Mouse (Mus musculus): Measurements from ENCODE around the gene Nr6a1. TPM values are rescaled to one million over a fixed set of nuclear protein-coding genes. Genes with fewer than 3 reads are reported as not detected.

The Nr6a1 gene
- polyA plus RNA-seq, 1 experiment from 2014 or later, result 5.2 TPM

- no peak for ATAC-seq (ENCODE audit: low FRiP score, low read depth)
- Histone ChIP-seq H3K4me2 (replicated peaks) (no peak overlapping the region), H3K4me1 (peaks cover 9% of the 10 kb centered on the region), H3K4me3 (no peak overlapping the region), H3K27ac (no peak overlapping the region), H3K36me3 (no peaks in the 10 kb centered on the region), H3K9me3 (no peaks in the 10 kb centered on the region), H3K27me3 (replicated peaks) (no peaks in the 10 kb centered on the region), H3K9ac (no peak overlapping the region)
- WGBS, result 68% methylated on average over 4 of the region's 4 CpGs
These were observed 140.2 kb downstream of the Nr6a1 start for GRCm38 (mm10) chr2:38787338-38787737.

DNA sequence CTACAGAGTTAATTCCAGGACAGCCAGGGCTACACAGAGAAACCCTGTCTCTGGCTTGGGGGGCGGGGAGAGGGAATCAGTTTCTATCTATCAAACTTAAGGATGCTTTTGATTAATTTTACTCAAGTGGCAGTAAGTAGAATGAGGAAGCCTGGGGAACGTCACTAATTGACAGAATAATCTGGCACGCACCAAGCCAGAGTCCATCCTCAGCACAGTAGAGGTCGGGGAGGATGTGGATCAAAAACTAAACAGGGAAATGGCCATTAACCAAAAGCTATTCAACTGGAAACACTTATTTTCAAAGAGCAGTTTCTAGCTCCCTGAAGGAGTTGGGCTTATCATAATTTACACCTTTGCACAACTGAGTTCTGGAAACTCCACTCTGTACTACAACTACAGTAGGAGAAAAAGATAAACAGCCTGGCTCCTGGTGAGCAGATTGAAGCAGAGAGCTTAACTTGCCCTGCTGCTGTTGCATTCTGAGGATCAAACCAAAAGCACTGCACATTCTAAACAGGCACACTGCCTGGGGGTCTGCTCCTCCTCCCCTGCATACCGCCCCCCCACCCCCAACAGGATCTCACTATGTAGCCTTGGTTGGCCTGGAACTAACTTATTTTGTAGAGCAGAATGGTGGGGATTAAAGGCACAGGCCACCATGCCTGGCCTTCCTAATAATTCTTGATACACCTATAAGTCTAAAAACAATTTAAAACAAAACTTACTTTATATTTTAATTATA, 141.1 kb downstream of the Nr6a1 start:
- ATAC-seq (ENCODE audit: low FRiP score, low read depth), result no peak
- H3K4me1 ChIP-seq, result peaks cover 16% of the 10 kb centered on the region
- no peaks in the 10 kb centered on the region for H3K9me3 ChIP-seq
- H3K4me2 ChIP-seq (replicated peaks), result no peak overlapping the region
- no peaks in the 10 kb centered on the region for H3K36me3 ChIP-seq
- 43% methylated on average over 5 of the region's 5 CpGs for WGBS
- no peaks in the 10 kb centered on the region for H3K27me3 ChIP-seq (replicated peaks)
- no peak overlapping the region for H3K9ac ChIP-seq
- no peak overlapping the region for H3K27ac ChIP-seq
- no peak overlapping the region for H3K4me3 ChIP-seq

DNA sequence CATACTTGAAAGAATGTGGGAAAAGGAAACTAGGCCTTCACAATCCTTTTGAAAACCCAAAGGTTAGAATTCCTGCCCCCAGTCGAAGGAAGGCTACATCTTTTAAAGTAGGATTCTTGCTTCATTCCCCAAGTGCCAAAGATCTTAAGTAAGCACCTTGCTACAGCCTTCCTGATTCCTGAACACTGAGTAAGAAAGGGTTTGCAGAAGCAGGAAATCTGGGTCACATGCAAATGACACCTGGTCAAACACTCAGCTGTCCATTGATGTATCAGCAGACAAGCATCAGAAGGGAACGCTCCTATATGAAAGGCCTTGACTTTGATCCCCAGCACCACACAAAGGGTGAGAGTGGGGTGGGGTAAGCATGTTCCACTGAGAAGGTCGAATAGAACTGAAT, 142.4 kb downstream of the Nr6a1 start:
- 58% methylated on average over 3 of the region's 3 CpGs for WGBS
- Histone ChIP-seq H3K27me3 (replicated peaks) (no peaks in the 10 kb centered on the region), H3K9me3 (no peaks in the 10 kb centered on the region), H3K9ac (no peak overlapping the region), H3K27ac (no peak overlapping the region), H3K4me2 (replicated peaks) (no peak overlapping the region), H3K4me1 (peaks cover 18% of the 10 kb centered on the region), H3K36me3 (no peaks in the 10 kb centered on the region), H3K4me3 (no peak overlapping the region)
- ATAC-seq (ENCODE audit: low FRiP score, low read depth), result no peak

GRCm38 (mm10) chr2:38784396-38784795, 143.1 kb downstream of the Nr6a1 start:
- Histone ChIP-seq H3K27me3 (replicated peaks) (no peaks in the 10 kb centered on the region), H3K36me3 (no peaks in the 10 kb centered on the region), H3K9ac (no peak overlapping the region), H3K4me1 (peaks cover 18% of the 10 kb centered on the region), H3K4me2 (replicated peaks) (no peak overlapping the region), H3K27ac (no peak overlapping the region), H3K4me3 (no peak overlapping the region), H3K9me3 (no peaks in the 10 kb centered on the region)
- WGBS, result 13% methylated on average over 11 of the region's 11 CpGs
- no peak for ATAC-seq (ENCODE audit: low FRiP score, low read depth)

DNA sequence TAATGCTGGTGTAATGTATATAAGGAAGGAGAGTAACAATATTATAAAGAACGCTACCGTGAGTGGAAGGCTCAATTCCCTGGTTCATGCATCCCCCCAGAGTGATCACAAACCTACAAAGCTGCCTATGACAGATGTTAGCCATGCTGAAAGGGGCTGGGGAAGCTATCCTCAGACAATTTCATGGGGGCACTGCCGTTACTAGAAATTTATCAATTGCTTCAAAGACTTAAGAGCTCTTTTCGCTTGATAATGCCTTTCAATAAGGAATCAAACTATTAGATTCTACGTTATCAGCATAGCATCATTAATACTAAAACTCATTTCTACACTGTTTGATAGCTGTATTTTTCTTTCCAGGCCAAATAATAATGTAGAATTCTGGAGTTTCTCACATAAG, 144.1 kb downstream of the Nr6a1 start:
- Histone ChIP-seq H3K4me2 (replicated peaks) (no peak overlapping the region), H3K9me3 (no peaks in the 10 kb centered on the region), H3K4me1 (peaks cover 18% of the 10 kb centered on the region), H3K36me3 (no peaks in the 10 kb centered on the region), H3K27ac (no peak overlapping the region), H3K9ac (no peak overlapping the region), H3K4me3 (no peak overlapping the region), H3K27me3 (replicated peaks) (no peaks in the 10 kb centered on the region)
- WGBS, result 37% methylated on average over 5 of the region's 5 CpGs
- no peak for ATAC-seq (ENCODE audit: low FRiP score, low read depth)

- Histone ChIP-seq H3K4me1 (peaks cover 18% of the 10 kb centered on the region), H3K27ac (no peak overlapping the region), H3K4me3 (no peak overlapping the region), H3K36me3 (no peaks in the 10 kb centered on the region), H3K9me3 (no peaks in the 10 kb centered on the region), H3K4me2 (replicated peaks) (peak overlapping the region; percentile 41; the same call in 1 of the 2 replicates), H3K9ac (no peak overlapping the region), H3K27me3 (replicated peaks) (no peaks in the 10 kb centered on the region)
- ATAC-seq (ENCODE audit: low FRiP score, low read depth), result no peak
- WGBS, result 6% methylated on average over 1 of the region's 1 CpGs
These were observed 144.8 kb downstream of the Nr6a1 start for GRCm38 (mm10) chr2:38782731-38783130.

DNA sequence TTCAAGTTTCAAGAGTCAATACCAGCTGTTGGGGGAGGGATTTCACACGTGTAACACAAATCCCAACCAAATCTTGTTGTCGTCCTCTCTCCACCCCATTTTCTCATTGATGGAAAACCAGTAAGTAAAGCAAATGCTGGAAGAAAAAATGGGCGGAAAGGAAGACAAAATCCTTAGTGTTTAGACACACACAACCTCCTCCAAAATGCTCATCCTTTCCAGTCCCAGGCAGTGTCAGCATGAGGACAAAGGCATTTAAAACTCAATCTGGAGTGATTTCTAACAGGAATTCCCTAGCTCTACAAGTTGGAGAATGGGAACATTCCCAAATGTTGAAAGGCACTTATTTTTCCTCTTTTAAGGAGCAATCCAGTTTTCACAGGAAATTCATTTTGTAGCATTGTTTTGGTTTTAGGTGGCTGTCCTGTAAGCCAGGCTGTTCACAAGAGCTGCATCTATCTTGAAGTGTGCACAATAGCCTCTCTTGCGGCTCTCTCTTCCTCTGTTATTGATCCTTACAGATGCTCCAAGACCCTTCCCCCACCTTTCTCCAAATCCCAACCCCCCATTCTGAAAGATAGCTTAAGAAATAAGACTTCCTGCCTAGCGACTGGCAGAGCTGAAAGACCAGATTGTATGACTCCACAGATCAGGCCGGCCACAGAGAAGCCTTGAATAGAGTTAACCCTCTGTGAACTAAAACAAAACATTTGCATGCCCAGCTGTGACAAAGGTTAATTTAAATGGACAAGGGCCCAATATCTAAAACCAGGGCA, 145.4 kb downstream of the Nr6a1 start:
- Histone ChIP-seq H3K9me3 (no peaks in the 10 kb centered on the region), H3K4me1 (peaks cover 18% of the 10 kb centered on the region), H3K9ac (no peak overlapping the region), H3K4me2 (replicated peaks) (peak overlapping the region; percentile 41), H3K36me3 (no peaks in the 10 kb centered on the region), H3K4me3 (no peak overlapping the region), H3K27me3 (replicated peaks) (no peaks in the 10 kb centered on the region), H3K27ac (no peak overlapping the region)
- 9% methylated on average over 6 of the region's 6 CpGs for WGBS
- ATAC-seq (ENCODE audit: low FRiP score, low read depth), result 0 out of 2 replicates have a peak, but pooled peaks have one; percentile 48

GRCm38 (mm10) chr2:38779939-38780338, 147.5 kb downstream of the Nr6a1 start:
- ATAC-seq (ENCODE audit: low FRiP score, low read depth), result no peak

DNA sequence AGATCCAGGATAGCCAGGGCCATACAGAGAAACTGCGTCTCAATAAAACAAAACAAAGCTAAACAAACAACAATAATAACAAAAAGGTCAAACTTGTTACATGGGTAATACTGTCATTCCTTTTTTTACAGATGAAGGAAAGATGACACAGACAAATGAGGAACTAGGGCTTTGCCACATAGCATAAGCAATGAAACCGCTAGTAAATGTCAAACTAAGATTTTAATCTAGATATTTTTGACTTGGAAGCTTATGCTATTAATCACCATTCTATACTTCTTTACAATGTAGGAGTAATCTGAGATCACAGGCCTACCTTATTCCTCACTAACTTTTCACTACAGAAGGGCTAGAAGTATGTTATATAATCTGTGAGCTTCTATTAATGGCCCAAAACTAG, 150.2 kb downstream of the Nr6a1 start:
- H3K9me3 ChIP-seq, result no peaks in the 10 kb centered on the region
- H3K27me3 ChIP-seq (replicated peaks), result no peaks in the 10 kb centered on the region
- H3K9ac ChIP-seq, result no peak overlapping the region
- H3K27ac ChIP-seq, result no peak overlapping the region
- no peak for ATAC-seq (ENCODE audit: low FRiP score, low read depth)
- H3K4me3 ChIP-seq, result no peak overlapping the region
- peaks cover 9% of the 10 kb centered on the region for H3K4me1 ChIP-seq
- WGBS, result 91% methylated on average over 2 of the region's 2 CpGs
- no peak overlapping the region for H3K4me2 ChIP-seq (replicated peaks)
- H3K36me3 ChIP-seq, result no peaks in the 10 kb centered on the region

More at GRCm38 (mm10) chr2:38779939-38780338, 147.5 kb downstream of the Nr6a1 start:
- Histone ChIP-seq H3K4me3 (no peak overlapping the region), H3K9me3 (no peaks in the 10 kb centered on the region), H3K27ac (no peak overlapping the region), H3K4me2 (replicated peaks) (no peak overlapping the region), H3K36me3 (no peaks in the 10 kb centered on the region), H3K27me3 (replicated peaks) (no peaks in the 10 kb centered on the region), H3K9ac (no peak overlapping the region), H3K4me1 (peaks cover 18% of the 10 kb centered on the region)
- 83% methylated on average over 2 of the region's 2 CpGs for WGBS

DNA sequence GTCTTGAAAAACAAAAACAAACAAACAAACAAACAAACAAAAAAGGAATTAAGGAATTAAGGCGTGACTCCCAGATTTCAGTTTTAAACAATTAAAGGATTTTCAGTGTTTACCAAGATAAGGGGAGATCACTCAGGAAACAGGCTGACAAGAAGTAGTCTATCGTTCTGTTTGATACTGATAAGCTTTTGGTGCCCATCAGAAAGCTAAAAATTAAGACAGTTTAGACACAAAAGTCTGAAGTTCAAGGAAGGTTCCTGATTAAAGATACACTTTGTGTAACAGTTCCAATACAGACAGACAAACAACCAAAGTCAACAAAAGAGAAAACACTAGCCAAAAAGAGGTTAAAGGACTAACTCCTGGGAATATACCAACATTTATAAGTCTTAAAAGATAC, 152.6 kb downstream of the Nr6a1 start:
- Histone ChIP-seq H3K36me3 (no peaks in the 10 kb centered on the region), H3K4me2 (replicated peaks) (no peak overlapping the region), H3K27me3 (replicated peaks) (no peaks in the 10 kb centered on the region), H3K27ac (no peak overlapping the region), H3K4me3 (no peak overlapping the region), H3K4me1 (no peaks in the 10 kb centered on the region), H3K9ac (no peak overlapping the region), H3K9me3 (no peaks in the 10 kb centered on the region)
- no peak for ATAC-seq (ENCODE audit: low FRiP score, low read depth)
- 94% methylated on average over 2 of the region's 2 CpGs for WGBS

DNA sequence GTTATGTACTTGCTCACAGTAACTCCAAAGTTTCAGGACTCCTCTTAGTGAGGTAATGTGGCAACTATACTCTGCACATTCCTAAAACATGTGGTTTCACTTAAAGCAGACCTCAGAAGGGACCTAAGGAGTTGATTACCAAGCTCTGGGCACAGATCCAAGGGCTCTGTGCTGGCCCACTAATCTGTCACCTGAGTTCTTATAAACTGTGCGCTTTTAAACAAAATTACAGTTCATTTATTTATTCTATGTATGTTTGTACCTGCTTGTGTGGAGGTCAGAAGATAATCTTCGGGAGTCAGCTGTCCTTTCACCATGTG, 156.1 kb downstream of the Nr6a1 start:
- H3K27me3 ChIP-seq (replicated peaks), result no peaks in the 10 kb centered on the region
- no peaks in the 10 kb centered on the region for H3K9me3 ChIP-seq
- H3K27ac ChIP-seq, result no peak overlapping the region
- H3K4me1 ChIP-seq, result no peaks in the 10 kb centered on the region
- no peak overlapping the region for H3K4me3 ChIP-seq
- ATAC-seq (ENCODE audit: low FRiP score, low read depth), result no peak
- H3K4me2 ChIP-seq (replicated peaks), result no peak overlapping the region
- WGBS, result 77% methylated on average over 2 of the region's 2 CpGs
- H3K9ac ChIP-seq, result no peak overlapping the region
- no peaks in the 10 kb centered on the region for H3K36me3 ChIP-seq

DNA sequence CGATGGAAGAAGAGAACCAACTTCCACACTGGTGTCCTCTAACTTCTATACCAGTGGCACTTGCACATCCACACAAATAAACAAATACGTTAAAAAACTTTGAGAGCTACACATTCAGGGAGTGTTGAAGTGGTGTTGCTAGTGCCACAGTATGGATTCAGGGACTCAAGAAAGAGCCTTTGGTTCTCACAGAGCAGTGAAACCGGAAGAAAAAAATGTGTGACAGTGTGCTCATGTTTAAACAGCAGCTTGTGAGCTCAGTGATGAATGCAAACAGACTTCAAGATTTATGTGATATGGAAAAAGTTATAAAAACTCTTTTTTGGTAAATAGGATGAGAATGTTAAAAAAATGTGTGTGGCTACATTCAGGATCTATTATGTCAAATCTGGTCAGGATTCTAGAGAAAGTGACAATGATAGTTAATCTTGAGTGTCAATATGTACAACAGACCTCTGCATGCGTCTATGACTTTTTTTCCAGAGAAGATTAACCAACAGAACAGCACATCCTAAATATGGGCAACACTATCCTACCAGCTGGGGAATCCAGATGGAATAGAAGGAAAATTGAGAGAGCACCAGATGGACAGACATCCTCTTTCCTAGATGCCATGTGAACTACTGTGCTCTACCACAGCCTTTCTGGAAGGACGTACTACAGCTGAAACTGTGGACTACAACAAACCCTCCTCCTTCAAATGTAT, 156.6 kb downstream of the Nr6a1 start:
- no peaks in the 10 kb centered on the region for H3K36me3 ChIP-seq
- H3K4me1 ChIP-seq, result no peaks in the 10 kb centered on the region
- H3K27me3 ChIP-seq (replicated peaks), result no peaks in the 10 kb centered on the region
- H3K27ac ChIP-seq, result no peak overlapping the region
- no peak overlapping the region for H3K9ac ChIP-seq
- H3K4me2 ChIP-seq (replicated peaks), result no peak overlapping the region
- ATAC-seq (ENCODE audit: low FRiP score, low read depth), result no peak
- H3K9me3 ChIP-seq, result no peaks in the 10 kb centered on the region
- WGBS, result 81% methylated on average over 5 of the region's 5 CpGs
- no peak overlapping the region for H3K4me3 ChIP-seq

All from neural tube, embryonic 12.5 days (tissue).